Mouse (Mus musculus) heart, embryonic 14.5 days (tissue): ENCODE measurements at regions not wholly inside any gene's neighbourhood (a gene's known extent, or its start where the extent isn't known, plus 50 kb on each side); places are given as distances from the start of the nearest gene placed in this dataset.

Experiments used
- ATAC-seq: fragments of 200-750 bp; cut with Nextera tagmentation; 2 replicates; pipeline ENCODE4 v1.8.0; 2017; ENCODE audit warnings: low read depth, moderate TSS enrichment; ENCODE audit not compliant: insufficient number of reproducible peaks, insufficient read depth, low FRiP score
- H3K27ac ChIP-seq, 2 experiments: fragments of 200-500 bp in 1 of 2; fragments of 300-500 bp in 1 of 2; sonication (generic) in 1 of 2; replicated peaks in 1 of 2; 2 replicates each; pipeline ENCODE4 v1.5.1; 2012 to 2014; ENCODE audit warnings: low read depth in 2 of 2, low read length in 2 of 2, control low read depth in 1 of 2, mild to moderate bottlenecking in 1 of 2, mixed read lengths in 1 of 2; ENCODE audit not compliant: control insufficient read depth in 1 of 2, insufficient read depth in 1 of 2
- H3K27me3 ChIP-seq: fragments of 300-500 bp; sonication (generic); 2 replicates; pipeline ENCODE4 v1.6.1; 2014; ENCODE audit warnings: mild to moderate bottlenecking, low read length, control low read depth; ENCODE audit not compliant: control insufficient read depth, insufficient read depth
- H3K36me3 ChIP-seq: fragments of 300-500 bp; sonication (generic); 2 replicates; pipeline ENCODE4 v1.6.1; 2014; ENCODE audit warnings: mild to moderate bottlenecking, control low read depth, low read length, mixed read lengths; ENCODE audit not compliant: control insufficient read depth, insufficient read depth
- H3K4me1 ChIP-seq, 2 experiments: fragments of 200-500 bp in 1 of 2; fragments of 300-500 bp in 1 of 2; sonication (generic) in 1 of 2; 2 replicates each; pipeline ENCODE4 v1.6.1; 2012 to 2014; ENCODE audit warnings: low read length in 2 of 2, control low read depth in 1 of 2, mixed read lengths in 1 of 2; ENCODE audit not compliant: control insufficient read depth in 2 of 2, insufficient read depth in 2 of 2
- H3K4me2 ChIP-seq: fragments of 300-500 bp; sonication (generic); 2 replicates; pipeline ENCODE4 v1.6.1; 2014; ENCODE audit warnings: mild to moderate bottlenecking, low read length
- H3K4me3 ChIP-seq, 2 experiments: fragments of 200-500 bp in 1 of 2; fragments of 300-500 bp in 1 of 2; sonication (generic) in 1 of 2; 2 replicates each; pipeline ENCODE4 v1.5.1; 2012 to 2014; ENCODE audit warnings: low read length in 2 of 2, mild to moderate bottlenecking in 2 of 2, control low read depth in 1 of 2, low read depth in 1 of 2, moderate library complexity in 1 of 2; ENCODE audit not compliant: control insufficient read depth in 1 of 2, insufficient read depth in 1 of 2
- H3K9ac ChIP-seq: fragments of 300-500 bp; sonication (generic); 2 replicates; pipeline ENCODE4 v1.6.1; 2014; ENCODE audit warnings: mild to moderate bottlenecking, low read length
- H3K9me3 ChIP-seq: fragments of 300-500 bp; sonication (generic); 2 replicates; pipeline ENCODE4 v1.6.1; 2016; ENCODE audit warnings: low read length, control low read depth; ENCODE audit not compliant: control insufficient read depth
- WGBS: fragments of 180-500 bp; shearing (Covaris S2); extraction: QIAGEN DNeasy Blood & Tissue Kit; methylation state at CpG from one replicate; pipeline ENCODE4 v1.1.7; 2014; 5-methylcytosine and 5-hydroxymethylcytosine counted together

DNA sequence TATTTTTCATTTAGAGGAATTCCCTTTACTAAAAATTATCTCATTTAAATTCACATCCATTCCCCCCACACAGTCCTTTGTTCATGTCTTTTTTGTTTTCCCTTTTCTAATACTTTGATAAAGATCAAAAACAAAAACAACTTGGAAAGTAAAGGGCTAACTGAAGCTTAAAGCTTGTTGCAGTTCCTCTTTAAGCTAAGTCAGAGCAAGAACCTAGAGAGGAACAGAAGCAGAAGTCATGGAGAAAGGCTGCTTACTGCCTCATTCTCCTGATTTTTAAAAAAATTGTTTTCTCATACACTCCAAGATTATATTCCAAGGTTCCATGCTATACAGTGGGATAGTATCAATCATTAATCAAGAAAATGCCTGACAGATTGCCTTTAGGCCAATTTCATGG lies 116.6 kb downstream of the Rassf9 start:
- H3K27ac ChIP-seq, result no peak overlapping the region

GRCm38 (mm10) chr10:102623895-102624294 lies 111.9 kb downstream of the Rassf9 start:
- WGBS, result 73% methylated on average over 3 of the region's 3 CpGs
- Histone ChIP-seq H3K9ac (no peak overlapping the region), H3K9me3 (no peaks in the 10 kb centered on the region), H3K27me3 (no peaks in the 10 kb centered on the region), H3K36me3 (no peaks in the 10 kb centered on the region), H3K4me2 (no peak overlapping the region), H3K4me3 (no peak overlapping the region), H3K4me1 (no peaks in the 10 kb centered on the region), H3K27ac (no peak overlapping the region)
- ATAC-seq, result no peak

More for the DNA sequence above, 116.6 kb downstream of the Rassf9 start:
- Histone ChIP-seq H3K4me3 (no peak overlapping the region), H3K4me2 (no peak overlapping the region), H3K4me1 (no peaks in the 10 kb centered on the region), H3K9me3 (no peaks in the 10 kb centered on the region), H3K9ac (no peak overlapping the region), H3K27me3 (no peaks in the 10 kb centered on the region), H3K36me3 (no peaks in the 10 kb centered on the region)
- ATAC-seq, result no peak

GRCm38 (mm10) chr10:102622583-102623008 lies 110.6 kb downstream of the Rassf9 start:
- ATAC-seq, result no peak
- Histone ChIP-seq H3K27me3 (no peaks in the 10 kb centered on the region), H3K4me1 (no peaks in the 10 kb centered on the region), H3K4me3 (no peak overlapping the region), H3K4me2 (no peak overlapping the region), H3K9me3 (no peaks in the 10 kb centered on the region), H3K36me3 (no peaks in the 10 kb centered on the region), H3K27ac (no peak overlapping the region), H3K9ac (no peak overlapping the region)
- 39% methylated on average over 2 of the region's 2 CpGs for WGBS

GRCm38 (mm10) chr10:102618711-102619110 lies 106.7 kb downstream of the Rassf9 start:
- 68% methylated on average over 2 of the region's 2 CpGs for WGBS
- Histone ChIP-seq H3K27ac (no peak overlapping the region), H3K36me3 (no peaks in the 10 kb centered on the region), H3K9ac (no peak overlapping the region), H3K4me2 (no peak overlapping the region), H3K27me3 (no peaks in the 10 kb centered on the region), H3K4me1 (no peaks in the 10 kb centered on the region), H3K9me3 (no peaks in the 10 kb centered on the region), H3K4me3 (no peak overlapping the region)
- no peak for ATAC-seq

GRCm38 (mm10) chr10:102615962-102616595 lies 104.1 kb downstream of the Rassf9 start:
- Histone ChIP-seq H3K4me1 (no peaks in the 10 kb centered on the region), H3K4me3 (no peak overlapping the region), H3K36me3 (no peaks in the 10 kb centered on the region), H3K4me2 (no peak overlapping the region), H3K27me3 (no peaks in the 10 kb centered on the region), H3K9me3 (no peaks in the 10 kb centered on the region), H3K9ac (no peak overlapping the region), H3K27ac (no peak overlapping the region)
- no peak for ATAC-seq
- 76% methylated on average over 10 of the region's 10 CpGs for WGBS
